Comparison of ENCODE assay signal across 10 mouse cellular contexts in the genomic region with DNA sequence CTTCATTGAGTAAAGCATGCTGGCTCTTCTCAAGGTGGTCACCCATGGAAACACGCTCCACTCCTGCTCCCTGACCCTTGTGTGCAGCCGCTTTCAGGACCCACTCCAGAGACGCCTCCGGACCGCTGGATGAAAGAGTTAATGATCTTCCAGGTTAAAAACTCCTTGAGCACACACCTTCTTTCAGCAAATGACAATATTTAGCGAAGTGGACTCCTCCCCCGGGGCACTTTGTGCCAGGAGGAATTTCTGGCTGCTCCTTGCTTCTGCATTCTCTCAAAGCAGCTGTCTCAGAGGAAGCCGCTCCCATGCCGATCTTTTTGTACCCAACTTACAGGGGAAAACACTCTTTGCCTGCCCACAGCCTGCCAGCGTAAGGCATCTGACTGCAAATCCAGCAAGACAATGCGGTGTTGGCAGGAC. TPM values are rescaled to one million over a fixed set of nuclear protein-coding genes. Genes with fewer than 3 reads are reported as not detected.
DNase-seq lines count a peak whose midpoint lies in the region; ATAC-seq and TF ChIP-seq lines count a peak whose summit lies in the region.
"Had no signal": no experiment of that assay in that cellular context is flagged by ENCODE, and none has a peak within 500 bp of the region (broad histone marks: within the 10 kb centered on the region; RNA-seq: fewer than 3 reads in every experiment).

No protein-coding gene starts in this region.

- TF ChIP-seq CTCF in heart, adult 2 months (IDR thresholded peaks at IDR 0.05): no peak
- no peak for TF ChIP-seq CTCF in thymus, adult 2 months (IDR thresholded peaks at IDR 0.05; ENCODE audit: borderline replicate concordance, control insufficient read depth, extremely low read depth, insufficient read depth, low read length, poor library complexity)

- no peaks in the 10 kb centered on the region for H3K9me3 ChIP-seq in heart, embryonic 12.5 days (replicated peaks)
- H3K9me3 ChIP-seq in intestine, embryonic 14.5 days (ENCODE audit: control insufficient read depth, low read length): no peaks in the 10 kb centered on the region

- H3K4me1 ChIP-seq in heart, embryonic 12.5 days (replicated peaks): no peaks in the 10 kb centered on the region
- no peaks in the 10 kb centered on the region; the same call in 1 of the 2 replicates for H3K4me1 ChIP-seq in heart, adult 2 months (ENCODE audit: control insufficient read depth, insufficient read depth, low read length)
- no peaks in the 10 kb centered on the region for H3K4me1 ChIP-seq in intestine, embryonic 14.5 days (replicated peaks; ENCODE audit: control insufficient read depth, insufficient read depth, low read length)
- H3K4me1 ChIP-seq in thymus, adult 2 months (replicated peaks; ENCODE audit: control insufficient read depth, insufficient read depth, low read length): no peaks in the 10 kb centered on the region

- no peaks in the 10 kb centered on the region for H3K36me3 ChIP-seq in heart, embryonic 12.5 days
- H3K36me3 ChIP-seq in heart, adult 2 months (ENCODE audit: control insufficient read depth, insufficient read depth, low read length): no peaks in the 10 kb centered on the region
- H3K36me3 ChIP-seq in intestine, embryonic 14.5 days (ENCODE audit: control insufficient read depth, insufficient read depth, low read length): no peaks in the 10 kb centered on the region
- no peaks in the 10 kb centered on the region for H3K36me3 ChIP-seq in thymus, adult 2 months (ENCODE audit: control insufficient read depth, insufficient read depth, low read length)

- H3K4me3 ChIP-seq in heart, embryonic 12.5 days: no peak overlapping the region
- H3K4me3 ChIP-seq in heart, adult 2 months: no peak overlapping the region
- peak overlapping the region; percentile 6; the same call in 1 of the 2 replicates for H3K4me3 ChIP-seq in intestine, embryonic 14.5 days (ENCODE audit: low read depth, low read length)
- no peak overlapping the region for H3K4me3 ChIP-seq in thymus, adult 2 months (ENCODE audit: control insufficient read depth, insufficient read depth, low read length)

- WGBS in heart, embryonic 12.5 days: 62% methylated on average over 11 of the region's 11 CpGs
- WGBS in heart, adult 2 months: 57% methylated on average over 11 of the region's 11 CpGs
- 43% methylated on average over 11 of the region's 11 CpGs for WGBS in intestine, embryonic 14.5 days
- WGBS in thymus, adult 2 months: 91% methylated on average over 11 of the region's 11 CpGs

- H3K4me2 ChIP-seq in heart, embryonic 12.5 days: peak overlapping the region; percentile 43
- H3K4me2 ChIP-seq in intestine, embryonic 14.5 days (ENCODE audit: low read length): peak overlapping the region; percentile 37

- ATAC-seq in heart, embryonic 12.5 days (ENCODE audit: insufficient number of reproducible peaks, low FRiP score): no peak
- ATAC-seq in intestine, embryonic 14.5 days (replicated peaks; ENCODE audit: low FRiP score, low TSS enrichment, low read depth): no peak

- no peaks in the 10 kb centered on the region for H3K27me3 ChIP-seq in heart, embryonic 12.5 days (replicated peaks)
- no peaks in the 10 kb centered on the region for H3K27me3 ChIP-seq in heart, adult 2 months (ENCODE audit: control insufficient read depth, insufficient read depth, low read length)
- H3K27me3 ChIP-seq in intestine, embryonic 14.5 days (replicated peaks; ENCODE audit: control insufficient read depth, insufficient read depth, low read length): no peaks in the 10 kb centered on the region
- no peaks in the 10 kb centered on the region for H3K27me3 ChIP-seq in thymus, adult 2 months (ENCODE audit: control insufficient read depth, insufficient read depth, low read length)

- H3K79me2 ChIP-seq in heart, adult 2 months (replicated peaks; ENCODE audit: control insufficient read depth, insufficient read depth, low read length): no peaks in the 10 kb centered on the region

- intact Hi-C loops in heart, adult 2 months (cut with DNase I): no loop called here

- no peak overlapping the region for H3K27ac ChIP-seq in heart, embryonic 12.5 days (ENCODE audit: poor library complexity, severe bottlenecking)
- no peak overlapping the region for H3K27ac ChIP-seq in heart, adult 2 months
- H3K27ac ChIP-seq in intestine, embryonic 14.5 days (ENCODE audit: low read depth): no peak overlapping the region
- H3K27ac ChIP-seq in thymus, adult 2 months (ENCODE audit: control insufficient read depth, insufficient read depth, low read length): no peak overlapping the region
- H3K27ac ChIP-seq: macrophage had no signal

- no peak for TF ChIP-seq POLR2A in heart, adult 2 months (IDR thresholded peaks at IDR 0.05; ENCODE audit: insufficient read depth, low read depth, low read length)
- TF ChIP-seq POLR2A in thymus, adult 2 months (IDR thresholded peaks at IDR 0.05; ENCODE audit: control insufficient read depth, extremely low read depth, insufficient read depth, low read length, poor library complexity): no peak

- TF ChIP-seq EP300 in heart, adult 2 months (IDR thresholded peaks at IDR 0.05; ENCODE audit: insufficient read depth, low read depth, low read length): no peak

- H3K9ac ChIP-seq in heart, embryonic 12.5 days: no peak overlapping the region
- H3K9ac ChIP-seq in heart, adult 2 months (ENCODE audit: low read depth, low read length): no peak overlapping the region
- H3K9ac ChIP-seq in intestine, embryonic 14.5 days (ENCODE audit: low read length): no peak overlapping the region

- no peak for DNase-seq in heart, adult 2 months
- no peak for DNase-seq in intestine, embryonic 14.5 days (ENCODE audit: low spot score)
- DNase-seq in kidney, postnatal 25 days: peak; percentile 65 to 80
- DNase-seq in lung, postnatal 4 days: peak; percentile 10 to 32
- DNase-seq in thymus, adult 2 months: no peak
- DNase-seq in ovary, postnatal 10 days (ENCODE audit: low spot score): no peak
- no peak for DNase-seq in thymus, postnatal 4 days
- DNase-seq: adrenal gland, postnatal 25 days had no signal

RNA-seq across cellular contexts. Expression of gene Atp13a4, which starts 3.4 kb away (rescaled TPM):
- polyA plus RNA-seq in heart, embryonic 12.5 days (2016; fragmentation: Nextera tagmentation; extraction: Ambion mirVana): 0.05 TPM in 1 of 2 replicates, not detected in the other
- not detected for total RNA-seq in heart, adult 2 months (2021)
- not detected in 2 replicates for polyA plus RNA-seq in heart, adult 2 months (2012; rRNA removed)
- polyA plus RNA-seq in intestine, embryonic 14.5 days (2014; fragmentation: Nextera tagmentation; extraction: Ambion mirVana): 0.08 and 0.30 TPM in 2 replicates
- 0.15 and 0.18 TPM in 2 replicates for polyA plus RNA-seq in thymus, adult 2 months (2012; rRNA removed)
- total RNA-seq: adrenal gland, postnatal 25 days had no signal

RNA-seq across cellular contexts. Expression of gene Opa1, which starts 37.9 kb away (rescaled TPM):
- polyA plus RNA-seq in heart, embryonic 12.5 days (2016; fragmentation: Nextera tagmentation; extraction: Ambion mirVana): 51.4 and 53.0 TPM in 2 replicates
- 100 to 1,000 TPM; 143 to 163 TPM for total RNA-seq in heart, adult 2 months (2021)
- polyA plus RNA-seq in heart, adult 2 months (2012; rRNA removed): 27.0 and 48.5 TPM in 2 replicates
- polyA plus RNA-seq in intestine, embryonic 14.5 days (2014; fragmentation: Nextera tagmentation; extraction: Ambion mirVana): 37.6 and 41.4 TPM in 2 replicates
- 11.9 and 13.3 TPM in 2 replicates for polyA plus RNA-seq in thymus, adult 2 months (2012; rRNA removed)

Comparison
In these comparisons a context has a peak if more than half of its experiments do, and no peak if none do; other contexts are left out.
1. DNase-seq: peak in kidney, postnatal 25 days (2 of 2) and lung, postnatal 4 days (2 of 2); none in heart, adult 2 months (0 of 2), intestine, embryonic 14.5 days (single experiment), thymus, adult 2 months (single experiment), ovary, postnatal 10 days (single experiment) and thymus, postnatal 4 days (single experiment).